In genomic region chr5:54046432-54046831, GRCm38 (mm10) we compare ENCODE assay signal across 19 mouse cellular contexts. TPM values are rescaled to one million over a fixed set of nuclear protein-coding genes. Genes with fewer than 3 reads are reported as not detected.
DNase-seq lines count a peak whose midpoint lies in the region; ATAC-seq and TF ChIP-seq lines count a peak whose summit lies in the region.
"Had no signal": no experiment of that assay in that cellular context is flagged by ENCODE, and none has a peak within 500 bp of the region (broad histone marks: within the 10 kb centered on the region; RNA-seq: fewer than 3 reads in every experiment).

No protein-coding gene starts in this region.

- no peak overlapping the region for H3K4me3 ChIP-seq in hindbrain, embryonic 15.5 days
- H3K4me3 ChIP-seq in hindbrain, embryonic 12.5 days, result no peak overlapping the region
- peak overlapping the region; percentile 39; the same call in 1 of the 2 replicates for H3K4me3 ChIP-seq in G1E (ENCODE audit: low read depth, low read length)
- H3K4me3 ChIP-seq in MEL (ENCODE audit: control insufficient read depth in 1 of 2, insufficient read depth in 1 of 2, low read depth in 2 of 2, low read length in 2 of 2), result no peak overlapping the region
- H3K4me3 ChIP-seq: limb, embryonic 12.5 days; liver, embryonic 12.5 days; midbrain, embryonic 10.5 days had no signal

- no peaks in the 10 kb centered on the region for H3K9me3 ChIP-seq in hindbrain, embryonic 15.5 days
- no peaks in the 10 kb centered on the region for H3K9me3 ChIP-seq in hindbrain, embryonic 12.5 days (replicated peaks)
- no peaks in the 10 kb centered on the region for H3K9me3 ChIP-seq in G1E (replicated peaks)
- no peaks in the 10 kb centered on the region for H3K9me3 ChIP-seq in MEL (replicated peaks; ENCODE audit: insufficient read depth, low read length)
- H3K9me3 ChIP-seq: limb, embryonic 12.5 days; liver, embryonic 12.5 days; midbrain, embryonic 10.5 days had no signal

- H3K9ac ChIP-seq in hindbrain, embryonic 15.5 days, result no peak overlapping the region
- H3K9ac ChIP-seq in hindbrain, embryonic 12.5 days, result no peak overlapping the region
- no peak overlapping the region for H3K9ac ChIP-seq in MEL (ENCODE audit: control insufficient read depth, low read depth, low read length, poor library complexity, severe bottlenecking)
- H3K9ac ChIP-seq: limb, embryonic 12.5 days; liver, embryonic 12.5 days had no signal

- peak; percentile 14 to 35 for DNase-seq in left cerebral cortex, postnatal 25 days (ENCODE audit: low spot score in 2 of 2)
- DNase-seq in left cerebral cortex, adult 8-10 months (ENCODE audit: low spot score in 2 of 2), result no peak
- DNase-seq in G1E (ENCODE audit: low spot score) (no peak), MEL (ENCODE audit: low read depth, low spot score) (no peak)
- DNase-seq: adrenal gland, adult 8-10 months; cerebellum, adult 11-12 months; gastrocnemius, postnatal 25 days; heart, postnatal 10 days; kidney, adult 2 months; kidney, postnatal 10 days; lung, adult 2 months; thymus, postnatal 14 days had no signal

- intact Hi-C loops in left cerebral cortex, postnatal 25 days (cut with DNase I), result no loop called here

- no peaks in the 10 kb centered on the region; the same call in 1 of the 2 replicates for H3K4me1 ChIP-seq in hindbrain, embryonic 15.5 days (replicated peaks)
- H3K4me1 ChIP-seq in hindbrain, embryonic 12.5 days, result 0 out of 2 replicates have a peak, but pooled peaks cover 10% of the 10 kb centered on the region
- peaks cover 73% of the 10 kb centered on the region for H3K4me1 ChIP-seq in G1E (ENCODE audit: insufficient read depth, low read depth, low read length)
- peaks cover 42 to 54% of the 10 kb centered on the region in 2 experiments for H3K4me1 ChIP-seq in MEL (ENCODE audit: control insufficient read depth in 1 of 2, insufficient read depth in 2 of 2, low read length in 2 of 2)
- H3K4me1 ChIP-seq: limb, embryonic 12.5 days had no signal

- 67% methylated on average over 1 of the region's 1 CpGs for WGBS in hindbrain, embryonic 15.5 days
- 45% methylated on average over 1 of the region's 1 CpGs for whole genome bisulfite sequencing in hindbrain, embryonic 12.5 days

- no peaks in the 10 kb centered on the region for H3K36me3 ChIP-seq in hindbrain, embryonic 15.5 days
- H3K36me3 ChIP-seq in hindbrain, embryonic 12.5 days, result no peaks in the 10 kb centered on the region
- H3K36me3 ChIP-seq in G1E (replicated peaks) (peaks cover 9% of the 10 kb centered on the region), MEL (ENCODE audit: control insufficient read depth in 1 of 2, insufficient read depth in 2 of 2, low read length in 2 of 2) (peaks cover 0 to 61% of the 10 kb centered on the region in 2 experiments; a peak in 2 of 4 replicates)
- H3K36me3 ChIP-seq: limb, embryonic 12.5 days; liver, embryonic 12.5 days; midbrain, embryonic 10.5 days had no signal

- no peak for TF ChIP-seq POLR2A in MEL (IDR thresholded peaks at IDR 0.05; ENCODE audit: control insufficient read depth in 1 of 2, insufficient read depth in 1 of 2, low read depth in 1 of 2, low read length in 2 of 2, poor library complexity in 1 of 2)

- H3K4me2 ChIP-seq in hindbrain, embryonic 15.5 days, result no peak overlapping the region
- no peak overlapping the region for H3K4me2 ChIP-seq in hindbrain, embryonic 12.5 days (replicated peaks)
- H3K4me2 ChIP-seq: limb, embryonic 12.5 days had no signal

- peaks cover 13% of the 10 kb centered on the region; the same call in 1 of the 2 replicates for H3K79me2 ChIP-seq in MEL (ENCODE audit: control insufficient read depth, insufficient read depth, low read length, poor library complexity)

- ATAC-seq in hindbrain, embryonic 15.5 days (ENCODE audit: low FRiP score, low read depth), result no peak
- ATAC-seq in hindbrain, embryonic 12.5 days (ENCODE audit: low FRiP score), result no peak
- no peak for ATAC-seq in G1E (ENCODE audit: extremely low read depth, insufficient number of reproducible peaks, low FRiP score, poor library complexity, severe bottlenecking)
- no peak for ATAC-seq in megakaryocyte-erythroid progenitor cell, adult 5-6 weeks (replicated peaks; ENCODE audit: low FRiP score, low TSS enrichment, poor library complexity, severe bottlenecking)
- ATAC-seq: liver, embryonic 12.5 days; Patski had no signal

- TF ChIP-seq RAD21 in MEL (IDR thresholded peaks at IDR 0.05; ENCODE audit: low read depth, low read length), result no peak

- 0 out of 2 replicates have a peak overlapping the region, but pooled peaks have one; percentile 15 for H3K27ac ChIP-seq in hindbrain, embryonic 15.5 days (replicated peaks)
- no peak overlapping the region for H3K27ac ChIP-seq in hindbrain, embryonic 12.5 days
- H3K27ac ChIP-seq in MEL (ENCODE audit: control insufficient read depth, low read depth, low read length), result peak overlapping the region; percentile 26; the same call in 1 of the 2 replicates
- H3K27ac ChIP-seq: limb, embryonic 12.5 days; midbrain, embryonic 10.5 days had no signal

- TF ChIP-seq CTCF in G1E (IDR thresholded peaks at IDR 0.05; ENCODE audit: low read depth, low read length) (no peak), MEL (IDR thresholded peaks at IDR 0.05 in 2 of 3, conservative IDR thresholded peaks at IDR 0.05 in 1 of 3; ENCODE audit: control insufficient read depth in 1 of 3, insufficient read depth in 1 of 3, low read depth in 2 of 3, low read length in 3 of 3, poor library complexity in 1 of 3, severe bottlenecking in 1 of 3) (no peak)

- no peaks in the 10 kb centered on the region for H3K27me3 ChIP-seq in hindbrain, embryonic 15.5 days
- H3K27me3 ChIP-seq in hindbrain, embryonic 12.5 days, result no peaks in the 10 kb centered on the region
- no peaks in the 10 kb centered on the region for H3K27me3 ChIP-seq in G1E (ENCODE audit: insufficient read depth, low read length)
- H3K27me3 ChIP-seq in MEL (ENCODE audit: control insufficient read depth in 1 of 2, insufficient read depth in 2 of 2, low read length in 2 of 2), result no peaks in the 10 kb centered on the region
- H3K27me3 ChIP-seq: limb, embryonic 12.5 days; liver, embryonic 12.5 days; Patski had no signal

- TF ChIP-seq EP300 in MEL (IDR thresholded peaks at IDR 0.05; ENCODE audit: low read depth in 1 of 2, low read length in 2 of 2), result no peak

TF ChIP-seq in MEL, 35 proteins besides CTCF, POLR2A, EP300 and RAD21:
- no peak for TF ChIP-seq ZMIZ1 (IDR thresholded peaks at IDR 0.05; ENCODE audit: low read depth, low read length)

RNA-seq across cellular contexts. Expression of gene Stim2, which starts 48.1 kb away (rescaled TPM):
- 29.3 and 29.4 TPM in 2 replicates for polyA plus RNA-seq in hindbrain, embryonic 15.5 days (2015; fragmentation: Nextera tagmentation; extraction: Ambion mirVana)
- polyA plus RNA-seq in hindbrain, embryonic 12.5 days (2016; fragmentation: Nextera tagmentation; extraction: Ambion mirVana), result 19.2 and 28.0 TPM in 2 replicates
- 10 to 100 TPM; 69.1 to 69.9 TPM for total RNA-seq in left cerebral cortex, postnatal 25 days (2021)
- 10 to 100 TPM; 73.6 to 84.1 (median 77.8) TPM for total RNA-seq in left cerebral cortex, adult 8-10 months (2022)
- total RNA-seq in G1E (2014; fragmentation: Nextera tagmentation) (12.0 and 16.0 TPM in 2 replicates), G1E (2017) (22.9 and 24.7 TPM in 2 replicates), MEL (2012; rRNA removed) (11.7 and 14.5 TPM in 2 replicates)
- polyA plus RNA-seq in G1E (2012) (6.1 and 11.2 TPM in 2 replicates), MEL (2012; ENCODE audit: insufficient read depth in 1 of 2, insufficient read length in 2 of 2, low read depth in 1 of 2, low replicate concordance in 2 of 2, missing spikeins in 1 of 2) (10 to 100 TPM in 1 of 2 experiments, not detected in 1; 18.6 TPM)
- 5.7 and 12.5 TPM in 2 replicates for total RNA-seq in megakaryocyte-erythroid progenitor cell, adult 5-6 weeks (2014; fragmentation: Nextera tagmentation)
- 10.6 and 19.9 TPM in 2 replicates for total RNA-seq in megakaryocyte-erythroid progenitor cell, adult 5-6 weeks (2017)

Comparison
In these comparisons a context has a peak if more than half of its experiments do, and no peak if none do; other contexts are left out.
1. DNase-seq: peak in left cerebral cortex, postnatal 25 days (2 of 2); none in left cerebral cortex, adult 8-10 months (0 of 2), G1E (single experiment) and MEL (single experiment).